Mouse (Mus musculus): Measurements from ENCODE around the gene Cts6. TPM values are rescaled to one million over a fixed set of nuclear protein-coding genes. Genes with fewer than 3 reads are reported as not detected.
"Not testable (repeated sequence)": the region's sequence is repeated elsewhere in the genome, so short reads cannot be mapped to it uniquely, and the experiment has no call there.

Gene Cts6
- not detected in 2 replicates for polyA plus RNA-seq (2015; fragmentation: Nextera tagmentation; extraction: Ambion mirVana)

DNA sequence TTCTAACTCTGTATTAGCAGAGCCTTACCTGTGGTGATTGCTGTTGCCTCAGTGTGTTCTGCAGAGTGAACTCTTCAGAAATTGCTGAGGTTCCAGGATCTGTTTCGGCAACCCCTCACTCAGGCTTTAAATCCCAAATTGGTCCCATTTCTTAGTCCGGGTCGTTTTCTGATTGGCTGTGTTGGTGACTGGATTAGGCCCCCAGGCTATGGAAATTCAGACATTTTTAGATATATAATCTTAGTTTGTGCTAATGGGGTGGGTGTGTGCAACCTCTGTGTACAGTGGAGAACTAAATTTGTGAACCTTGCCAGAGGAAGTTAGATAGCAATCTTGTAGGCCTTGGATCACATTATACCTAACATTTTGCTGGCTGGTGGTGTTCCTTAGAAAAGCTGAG lies at the start of gene Cts6:
Gene Cts6, minus strand, starts transcription at position 101 of the 400 bp plus-strand sequence.
- no peak for ATAC-seq (ENCODE audit: low read depth)
- WGBS: 88% methylated on average over 3 of the region's 3 CpGs
- H3K27ac ChIP-seq (ENCODE audit: low read length): no peak within 1 kb of the TSS

GRCm38 (mm10) chr13:61241076-61241947 lies 38.1 kb upstream of the Cts6 start:
- Histone ChIP-seq H3K36me3 (ENCODE audit: control insufficient read depth, insufficient read depth, low read length) (no peaks in the 10 kb centered on the region), H3K9ac (ENCODE audit: low read length) (no peak overlapping the region), H3K4me1 (replicated peaks; ENCODE audit: control insufficient read depth, insufficient read depth, low read length) (no peaks in the 10 kb centered on the region), H3K9me3 (ENCODE audit: control insufficient read depth, low read length) (no peaks in the 10 kb centered on the region), H3K4me3 (ENCODE audit: low read length) (no peak overlapping the region), H3K4me2 (ENCODE audit: low read depth, low read length) (no peak overlapping the region), H3K27ac (ENCODE audit: low read length) (no peak overlapping the region), H3K27me3 (ENCODE audit: control insufficient read depth, insufficient read depth, low read depth, low read length) (no peaks in the 10 kb centered on the region)
- no peak for ATAC-seq (ENCODE audit: low read depth)
- WGBS: 54% methylated on average over 13 of the region's 13 CpGs

More for the DNA sequence above, at the start of gene Cts6:
- H3K4me1 ChIP-seq (replicated peaks; ENCODE audit: control insufficient read depth, insufficient read depth, low read length): no peaks in the 10 kb centered on the region
- no peak within 1 kb of the TSS for H3K4me3 ChIP-seq (ENCODE audit: low read length)
- H3K4me2 ChIP-seq (ENCODE audit: low read depth, low read length): no peak within 1 kb of the TSS
- no peak within 1 kb of the TSS for H3K9ac ChIP-seq (ENCODE audit: low read length)
- no peaks in the 10 kb centered on the region for H3K27me3 ChIP-seq (ENCODE audit: control insufficient read depth, insufficient read depth, low read depth, low read length)
- H3K36me3 ChIP-seq (ENCODE audit: control insufficient read depth, insufficient read depth, low read length): no peaks in the 10 kb centered on the region
- H3K9me3 ChIP-seq (ENCODE audit: control insufficient read depth, low read length): no peaks in the 10 kb centered on the region

DNA sequence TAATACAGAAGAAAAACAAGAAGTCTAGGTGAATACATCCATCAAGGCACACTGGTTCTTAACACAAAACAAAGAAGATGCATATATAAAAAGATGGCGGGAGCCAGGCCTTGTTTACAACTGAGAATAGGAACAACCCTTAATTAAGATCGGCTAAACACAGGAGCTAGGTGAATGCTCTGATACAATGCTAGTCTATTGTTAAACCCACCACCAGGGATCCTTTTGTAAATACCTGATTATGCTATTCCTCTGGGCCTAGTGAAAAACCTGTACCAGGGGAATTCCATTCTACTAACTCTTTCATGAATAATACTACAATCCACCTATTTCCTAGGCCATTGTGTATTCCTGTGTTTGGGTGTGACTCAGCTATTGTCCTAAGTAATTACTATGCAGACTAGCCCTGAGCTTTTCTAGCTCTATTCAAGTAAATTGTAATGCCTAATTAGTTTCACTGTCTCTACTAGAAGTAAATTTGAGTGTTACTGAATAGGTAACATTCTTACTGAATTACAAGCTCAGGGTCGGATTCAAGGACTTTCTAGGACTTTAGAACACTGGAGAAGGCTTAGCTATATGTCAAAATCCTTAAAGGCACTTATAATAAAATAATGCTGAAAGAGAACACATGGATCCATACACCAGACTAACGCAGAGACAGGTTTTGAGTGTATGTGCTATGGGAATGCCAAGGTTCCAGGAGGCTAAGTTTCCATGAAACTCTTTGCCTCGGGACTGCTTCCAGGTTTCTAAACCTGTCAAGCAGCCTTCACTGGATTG lies 17.9 kb downstream of the Cts6 start:
- H3K9ac ChIP-seq (ENCODE audit: low read length); H3K4me3 ChIP-seq (ENCODE audit: low read length); ATAC-seq (ENCODE audit: low read depth); H3K4me1 ChIP-seq (replicated peaks; ENCODE audit: control insufficient read depth, insufficient read depth, low read length); H3K27me3 ChIP-seq (ENCODE audit: control insufficient read depth, insufficient read depth, low read depth, low read length); H3K27ac ChIP-seq (ENCODE audit: low read length); H3K9me3 ChIP-seq (ENCODE audit: control insufficient read depth, low read length); H3K36me3 ChIP-seq (ENCODE audit: control insufficient read depth, insufficient read depth, low read length); H3K4me2 ChIP-seq (ENCODE audit: low read depth, low read length): not testable (repeated sequence)
- 76% methylated on average over 5 of the region's 5 CpGs for WGBS

DNA sequence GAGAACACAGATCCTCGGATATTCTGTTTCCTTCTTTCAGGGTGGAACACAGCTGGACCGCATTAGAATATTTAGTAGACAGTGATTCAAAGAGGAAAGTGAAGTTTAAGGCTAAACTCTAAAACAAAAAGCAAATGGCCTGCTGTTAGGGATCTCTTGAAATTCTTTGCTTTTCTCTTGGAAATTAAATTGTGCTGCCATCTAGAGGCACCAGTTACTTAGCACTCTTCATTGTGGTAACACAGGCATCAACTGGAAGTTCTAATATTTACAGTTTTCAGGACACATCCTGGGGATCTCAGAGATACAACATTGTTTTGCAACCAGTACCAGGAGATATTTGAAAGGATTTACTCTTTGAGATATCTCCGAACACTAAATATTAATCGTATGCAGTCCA lies 38.6 kb downstream of the Cts6 start:
- H3K36me3 ChIP-seq (ENCODE audit: control insufficient read depth, insufficient read depth, low read length): no peaks in the 10 kb centered on the region
- no peaks in the 10 kb centered on the region for H3K9me3 ChIP-seq (ENCODE audit: control insufficient read depth, low read length)
- WGBS: 81% methylated on average over 4 of the region's 4 CpGs
- no peak for ATAC-seq (ENCODE audit: low read depth)
- H3K9ac ChIP-seq (ENCODE audit: low read length): no peak overlapping the region
- no peaks in the 10 kb centered on the region for H3K4me1 ChIP-seq (replicated peaks; ENCODE audit: control insufficient read depth, insufficient read depth, low read length)
- H3K27me3 ChIP-seq (ENCODE audit: control insufficient read depth, insufficient read depth, low read depth, low read length): no peaks in the 10 kb centered on the region
- no peak overlapping the region for H3K4me2 ChIP-seq (ENCODE audit: low read depth, low read length)
- H3K27ac ChIP-seq (ENCODE audit: low read length): no peak overlapping the region
- no peak overlapping the region for H3K4me3 ChIP-seq (ENCODE audit: low read length)

GRCm38 (mm10) chr13:61164156-61164555 lies 39.1 kb downstream of the Cts6 start, which contains the start of gene Ctsr:
Gene Ctsr (minus strand): TSS chr13:61164256.
- Histone ChIP-seq H3K4me1 (replicated peaks; ENCODE audit: control insufficient read depth, insufficient read depth, low read length) (no peaks in the 10 kb centered on the region), H3K4me2 (ENCODE audit: low read depth, low read length) (no peak within 1 kb of the TSS), H3K9me3 (ENCODE audit: control insufficient read depth, low read length) (no peaks in the 10 kb centered on the region), H3K27me3 (ENCODE audit: control insufficient read depth, insufficient read depth, low read depth, low read length) (no peaks in the 10 kb centered on the region), H3K36me3 (ENCODE audit: control insufficient read depth, insufficient read depth, low read length) (no peaks in the 10 kb centered on the region), H3K9ac (ENCODE audit: low read length) (no peak within 1 kb of the TSS), H3K27ac (ENCODE audit: low read length) (no peak within 1 kb of the TSS), H3K4me3 (ENCODE audit: low read length) (no peak within 1 kb of the TSS)
- ATAC-seq (ENCODE audit: low read depth): no peak
- 68% methylated on average over 1 of the region's 1 CpGs for WGBS

Other genes with a start within 250 kb of the Cts6 start
- gene Ctsj, start 197.5 kb downstream of the Cts6 start, polyA plus RNA-seq (2015; fragmentation: Nextera tagmentation; extraction: Ambion mirVana): not detected in 2 replicates
- gene Ctsq, start 162.8 kb downstream of the Cts6 start, polyA plus RNA-seq (2015; fragmentation: Nextera tagmentation; extraction: Ambion mirVana): not detected in 2 replicates
- not detected in 2 replicates for gene Ctsr, start 39.2 kb downstream of the Cts6 start, polyA plus RNA-seq (2015; fragmentation: Nextera tagmentation; extraction: Ambion mirVana)
- not detected in 2 replicates for gene Cts8, start 51.9 kb upstream of the Cts6 start, polyA plus RNA-seq (2015; fragmentation: Nextera tagmentation; extraction: Ambion mirVana)
- gene Gm49398, start 85.4 kb upstream of the Cts6 start, polyA plus RNA-seq (2015; fragmentation: Nextera tagmentation; extraction: Ambion mirVana): not detected in 2 replicates
- not detected in 2 replicates for gene Cts7, start 154.8 kb upstream of the Cts6 start, polyA plus RNA-seq (2015; fragmentation: Nextera tagmentation; extraction: Ambion mirVana)